Mouse (Mus musculus): ENCODE measurements around the gene Prkca.

GRCm38 (mm10) chr11:108090706-108091105 is 253.0 kb downstream of the Prkca start:
- TF ChIP-seq POLR2A (IDR thresholded peaks at IDR 0.05; ENCODE audit: insufficient read depth, low read depth, low read length) (no peak), CTCF (IDR thresholded peaks at IDR 0.05; ENCODE audit: insufficient read depth, low read depth, low read length) (no peak)

Measured in olfactory bulb, adult 2 months (tissue).